Mouse (Mus musculus): Measurements from ENCODE around the gene Rab29. TPM values are rescaled to one million over a fixed set of nuclear protein-coding genes. Genes with fewer than 3 reads are reported as not detected.

The Rab29 gene
- polyA plus RNA-seq, 2 experiments, result 22.8 to 25.2 TPM

DNA sequence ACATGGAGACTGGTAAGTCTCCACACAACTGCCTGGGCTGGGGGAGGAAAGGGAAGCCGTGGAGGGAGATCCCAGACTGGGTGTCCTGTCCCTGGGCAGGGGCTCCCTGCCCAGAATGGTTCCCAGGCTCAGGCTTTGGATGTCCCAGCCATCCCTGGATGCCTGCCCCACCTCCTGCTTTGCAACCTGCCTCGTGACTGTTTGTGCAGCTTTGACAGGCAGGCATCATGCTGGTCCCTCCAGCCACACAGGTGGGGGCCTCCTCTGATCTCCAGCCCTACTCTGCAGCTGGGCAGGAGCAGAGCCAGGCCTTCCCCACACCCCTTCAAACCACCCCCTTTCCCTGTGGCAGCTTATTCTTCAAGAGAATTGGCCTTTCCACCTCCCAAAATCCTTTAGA, 27.7 kb upstream of the Rab29 start:
- Histone ChIP-seq H3K4me2 (replicated peaks; ENCODE audit: low read depth, low read length, severe bottlenecking) (no peak overlapping the region), H3K36me3 (ENCODE audit: control insufficient read depth, insufficient read depth, low read length) (peaks cover 72% of the 10 kb centered on the region), H3K9ac (ENCODE audit: low read depth, low read length, severe bottlenecking) (no peak overlapping the region), H3K27ac (replicated peaks; ENCODE audit: low read depth, low read length) (no peak overlapping the region), H3K4me1 (ENCODE audit: control insufficient read depth, insufficient read depth, low read length) (no peaks in the 10 kb centered on the region), H3K27me3 (ENCODE audit: control insufficient read depth, insufficient read depth, low read length) (no peaks in the 10 kb centered on the region), H3K9me3 (ENCODE audit: control insufficient read depth, low read length) (no peaks in the 10 kb centered on the region), H3K4me3 (replicated peaks; ENCODE audit: low read length) (no peak overlapping the region)
- ATAC-seq (ENCODE audit: low FRiP score, low read depth) (no peak), DNase-seq (ENCODE audit: low spot score) (no peak)
- TF ChIP-seq POLR2A (IDR thresholded peaks at IDR 0.05; ENCODE audit: borderline replicate concordance, extremely low read depth, insufficient read depth, insufficient read length), result no peak
- WGBS, result 35% methylated on average over 2 of the region's 2 CpGs

GRCm38 (mm10) chr1:131842221-131842620, 24.8 kb upstream of the Rab29 start:
- DNase-seq (ENCODE audit: low spot score) (no peak), ATAC-seq (ENCODE audit: low FRiP score, low read depth) (no peak)
- H3K4me1 ChIP-seq (ENCODE audit: control insufficient read depth, insufficient read depth, low read length), result no peaks in the 10 kb centered on the region
- H3K4me2 ChIP-seq (replicated peaks; ENCODE audit: low read depth, low read length, severe bottlenecking), result no peak overlapping the region
- peaks cover 74% of the 10 kb centered on the region for H3K36me3 ChIP-seq (ENCODE audit: control insufficient read depth, insufficient read depth, low read length)
- no peak overlapping the region for H3K9ac ChIP-seq (ENCODE audit: low read depth, low read length, severe bottlenecking)
- H3K9me3 ChIP-seq (ENCODE audit: control insufficient read depth, low read length), result no peaks in the 10 kb centered on the region
- TF ChIP-seq POLR2A (IDR thresholded peaks at IDR 0.05; ENCODE audit: borderline replicate concordance, extremely low read depth, insufficient read depth, insufficient read length), result no peak
- WGBS, result 94% methylated on average over 4 of the region's 4 CpGs
- H3K27ac ChIP-seq (replicated peaks; ENCODE audit: low read depth, low read length), result no peak overlapping the region
- H3K27me3 ChIP-seq (ENCODE audit: control insufficient read depth, insufficient read depth, low read length), result no peaks in the 10 kb centered on the region
- no peak overlapping the region for H3K4me3 ChIP-seq (replicated peaks; ENCODE audit: low read length)

- no peak overlapping the region for H3K9ac ChIP-seq (ENCODE audit: low read depth, low read length, severe bottlenecking)
- WGBS, result 97% methylated on average over 10 of the region's 10 CpGs
- peaks cover 81% of the 10 kb centered on the region for H3K36me3 ChIP-seq (ENCODE audit: control insufficient read depth, insufficient read depth, low read length)
- no peaks in the 10 kb centered on the region for H3K4me1 ChIP-seq (ENCODE audit: control insufficient read depth, insufficient read depth, low read length)
- no peak overlapping the region for H3K27ac ChIP-seq (replicated peaks; ENCODE audit: low read depth, low read length)
- ATAC-seq (ENCODE audit: low FRiP score, low read depth) (no peak), DNase-seq (ENCODE audit: low spot score) (no peak)
- no peaks in the 10 kb centered on the region for H3K27me3 ChIP-seq (ENCODE audit: control insufficient read depth, insufficient read depth, low read length)
- no peak overlapping the region for H3K4me2 ChIP-seq (replicated peaks; ENCODE audit: low read depth, low read length, severe bottlenecking)
- TF ChIP-seq POLR2A (IDR thresholded peaks at IDR 0.05; ENCODE audit: borderline replicate concordance, extremely low read depth, insufficient read depth, insufficient read length), result no peak
- no peak overlapping the region for H3K4me3 ChIP-seq (replicated peaks; ENCODE audit: low read length)
- no peaks in the 10 kb centered on the region for H3K9me3 ChIP-seq (ENCODE audit: control insufficient read depth, low read length)
Observed at GRCm38 (mm10) chr1:131843758-131844157, 23.3 kb upstream of the Rab29 start.

DNA sequence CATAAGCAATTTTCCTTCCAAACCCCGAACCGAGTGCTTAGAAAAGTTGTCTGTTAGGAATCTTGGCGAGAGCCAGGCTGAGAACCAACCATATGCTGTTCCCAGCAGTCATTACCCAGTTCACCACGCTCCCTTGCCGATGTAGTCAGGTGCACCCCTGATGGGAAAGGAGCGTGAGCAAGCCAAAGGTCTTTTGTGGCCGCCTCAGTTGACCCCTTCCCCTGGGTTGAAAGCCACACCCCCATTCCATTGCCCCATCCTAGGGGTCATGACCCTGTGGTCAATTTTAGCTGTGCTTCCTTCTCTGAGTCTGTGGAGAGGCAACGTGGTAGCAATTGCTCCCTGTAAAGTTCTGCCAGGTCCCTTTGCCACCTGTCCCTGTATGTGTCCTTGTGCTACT, 22.1 kb upstream of the Rab29 start:
- no peak for TF ChIP-seq POLR2A (IDR thresholded peaks at IDR 0.05; ENCODE audit: borderline replicate concordance, extremely low read depth, insufficient read depth, insufficient read length)
- DNase-seq (ENCODE audit: low spot score), result no peak
- H3K4me2 ChIP-seq (replicated peaks; ENCODE audit: low read depth, low read length, severe bottlenecking), result no peak overlapping the region
- H3K27ac ChIP-seq (replicated peaks; ENCODE audit: low read depth, low read length), result no peak overlapping the region
- H3K9me3 ChIP-seq (ENCODE audit: control insufficient read depth, low read length), result no peaks in the 10 kb centered on the region
- 81% methylated on average over 8 of the region's 8 CpGs for WGBS
- no peak overlapping the region for H3K9ac ChIP-seq (ENCODE audit: low read depth, low read length, severe bottlenecking)
- no peaks in the 10 kb centered on the region for H3K4me1 ChIP-seq (ENCODE audit: control insufficient read depth, insufficient read depth, low read length)
- H3K4me3 ChIP-seq (replicated peaks; ENCODE audit: low read length), result no peak overlapping the region
- peaks cover 70% of the 10 kb centered on the region for H3K36me3 ChIP-seq (ENCODE audit: control insufficient read depth, insufficient read depth, low read length)
- no peaks in the 10 kb centered on the region for H3K27me3 ChIP-seq (ENCODE audit: control insufficient read depth, insufficient read depth, low read length)
- ATAC-seq (ENCODE audit: low FRiP score, low read depth), result no peak

- H3K27me3 ChIP-seq (ENCODE audit: control insufficient read depth, insufficient read depth, low read length), result no peaks in the 10 kb centered on the region
- H3K36me3 ChIP-seq (ENCODE audit: control insufficient read depth, insufficient read depth, low read length), result peaks cover 57% of the 10 kb centered on the region
- 67% methylated on average over 5 of the region's 5 CpGs for WGBS
- H3K9ac ChIP-seq (ENCODE audit: low read depth, low read length, severe bottlenecking), result no peak overlapping the region
- no peak overlapping the region for H3K27ac ChIP-seq (replicated peaks; ENCODE audit: low read depth, low read length)
- ATAC-seq (ENCODE audit: low FRiP score, low read depth) (no peak), DNase-seq (ENCODE audit: low spot score) (no peak)
- no peaks in the 10 kb centered on the region for H3K4me1 ChIP-seq (ENCODE audit: control insufficient read depth, insufficient read depth, low read length)
- no peak for TF ChIP-seq POLR2A (IDR thresholded peaks at IDR 0.05; ENCODE audit: borderline replicate concordance, extremely low read depth, insufficient read depth, insufficient read length)
- H3K4me3 ChIP-seq (replicated peaks; ENCODE audit: low read length), result no peak overlapping the region
- no peak overlapping the region for H3K4me2 ChIP-seq (replicated peaks; ENCODE audit: low read depth, low read length, severe bottlenecking)
- H3K9me3 ChIP-seq (ENCODE audit: control insufficient read depth, low read length), result no peaks in the 10 kb centered on the region
Observed at GRCm38 (mm10) chr1:131846255-131846654, 20.8 kb upstream of the Rab29 start.

DNA sequence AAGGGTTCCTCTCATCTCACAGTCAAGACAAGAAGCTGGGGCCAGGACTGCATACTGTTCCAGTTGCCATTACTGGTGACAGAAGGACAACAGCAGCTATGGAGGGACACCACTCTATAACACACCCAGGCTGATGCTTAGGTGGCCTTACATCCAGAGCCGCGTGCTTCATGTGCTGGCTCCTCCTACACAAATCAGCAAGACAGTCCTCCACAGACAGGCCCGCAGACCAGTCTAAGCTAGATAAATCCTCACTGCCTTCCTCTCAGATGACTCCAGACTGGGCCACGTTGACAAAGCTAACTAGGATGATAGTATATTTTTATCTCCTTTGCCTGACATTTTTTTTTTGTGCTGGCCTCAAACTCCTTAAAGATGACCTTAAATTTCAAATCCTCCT, 5.2 kb upstream of the Rab29 start:
- no peak for ATAC-seq (ENCODE audit: low FRiP score, low read depth)
- Histone ChIP-seq H3K4me2 (replicated peaks; ENCODE audit: low read depth, low read length, severe bottlenecking) (no peak overlapping the region), H3K27me3 (ENCODE audit: control insufficient read depth, insufficient read depth, low read length) (no peaks in the 10 kb centered on the region), H3K9ac (ENCODE audit: low read depth, low read length, severe bottlenecking) (no peak overlapping the region), H3K9me3 (ENCODE audit: control insufficient read depth, low read length) (no peaks in the 10 kb centered on the region), H3K4me1 (ENCODE audit: control insufficient read depth, insufficient read depth, low read length) (no peaks in the 10 kb centered on the region), H3K36me3 (ENCODE audit: control insufficient read depth, insufficient read depth, low read length) (no peaks in the 10 kb centered on the region), H3K27ac (replicated peaks; ENCODE audit: low read depth, low read length) (no peak overlapping the region), H3K4me3 (replicated peaks; ENCODE audit: low read length) (no peak overlapping the region)
- no peak for DNase-seq (ENCODE audit: low spot score)
- 79% methylated on average over 4 of the region's 4 CpGs for WGBS
- TF ChIP-seq POLR2A (IDR thresholded peaks at IDR 0.05; ENCODE audit: borderline replicate concordance, extremely low read depth, insufficient read depth, insufficient read length), result no peak

All from limb, embryonic 14.5 days (tissue).